Mouse (Mus musculus) hindbrain, embryonic 11.5 days (tissue): Measurements from ENCODE around the gene Scg5. TPM values are rescaled to one million over a fixed set of nuclear protein-coding genes. Genes with fewer than 3 reads are reported as not detected.

Source experiments
- ATAC-seq: fragments of 200-750 bp; cut with Nextera tagmentation; 2 replicates; pipeline ENCODE4 v1.8.0; 2017; ENCODE audit warnings: mild to moderate bottlenecking, moderate TSS enrichment, moderate library complexity; ENCODE audit not compliant: low FRiP score
- DNase-seq: peaks from one replicate; pipeline ENCODE4 v3.0.0-alpha.2; 2015; ENCODE audit warnings: low spot score
- H3K27ac ChIP-seq: fragments of 300-500 bp; sonication (generic); 2 replicates; pipeline ENCODE4 v1.5.1; 2014; ENCODE audit warnings: mild to moderate bottlenecking, low read depth, low read length
- H3K27me3 ChIP-seq: fragments of 300-500 bp; sonication (generic); 2 replicates; pipeline ENCODE4 v1.6.1; 2014; ENCODE audit warnings: mild to moderate bottlenecking, low read length, moderate library complexity, mixed read lengths; ENCODE audit not compliant: control insufficient read depth, insufficient read depth
- H3K36me3 ChIP-seq: fragments of 300-500 bp; sonication (generic); 2 replicates; pipeline ENCODE4 v1.6.1; 2014; ENCODE audit warnings: mild to moderate bottlenecking, low read length, moderate library complexity, mixed read lengths; ENCODE audit not compliant: control insufficient read depth, insufficient read depth
- H3K4me1 ChIP-seq: fragments of 300-500 bp; sonication (generic); replicated peaks from 2 replicates; pipeline ENCODE4 v1.6.1; 2014; ENCODE audit warnings: low read length, mixed read lengths; ENCODE audit not compliant: control insufficient read depth, insufficient read depth
- H3K4me2 ChIP-seq: fragments of 300-500 bp; sonication (generic); replicated peaks from 2 replicates; pipeline ENCODE4 v1.6.1; 2014; ENCODE audit warnings: mild to moderate bottlenecking, low read depth, low read length
- H3K4me3 ChIP-seq: fragments of 300-500 bp; sonication (generic); 2 replicates; pipeline ENCODE4 v1.5.1; 2014; ENCODE audit warnings: low read depth, low read length
- H3K9ac ChIP-seq: fragments of 300-500 bp; sonication (generic); 2 replicates; pipeline ENCODE4 v1.6.1; 2014; ENCODE audit warnings: low read depth, low read length
- H3K9me3 ChIP-seq: fragments of 300-500 bp; sonication (generic); 2 replicates; pipeline ENCODE4 v1.6.1; 2016; ENCODE audit warnings: low read length; ENCODE audit not compliant: control insufficient read depth
- WGBS: fragments of 180-500 bp; shearing (Covaris S2); extraction: QIAGEN DNeasy Blood & Tissue Kit; methylation state at CpG from one replicate; pipeline ENCODE4 v1.1.7; 2014; 5-methylcytosine and 5-hydroxymethylcytosine counted together
- polyA plus RNA-seq: library from polyadenylated mRNA; unstranded; fragments of >200 nt; fragmentation: Nextera tagmentation; extraction: Ambion mirVana; gene quantifications from 2 replicates; pipeline ENCODE4 v1.2.1, GENCODE M21; 2014

Gene Scg5
- polyA plus RNA-seq, 1 experiment from 2014 or later = 53.7 TPM

- no peak overlapping the region for H3K4me3 ChIP-seq
- no peaks in the 10 kb centered on the region for H3K27me3 ChIP-seq
- peaks cover 4% of the 10 kb centered on the region; the same call in 1 of the 2 replicates for H3K36me3 ChIP-seq
- WGBS = 94% methylated on average over 4 of the region's 4 CpGs
- H3K4me1 ChIP-seq = peaks cover 2% of the 10 kb centered on the region; the same call in 1 of the 2 replicates
- no peak overlapping the region for H3K27ac ChIP-seq
- no peak for ATAC-seq
- no peaks in the 10 kb centered on the region for H3K9me3 ChIP-seq
- no peak overlapping the region for H3K9ac ChIP-seq
- H3K4me2 ChIP-seq = no peak overlapping the region
- DNase-seq = no peak
Observed at GRCm38 (mm10) chr2:113841656-113842437, 12.9 kb upstream of the Scg5 start.

- Histone ChIP-seq H3K36me3 (peaks cover 6% of the 10 kb centered on the region; the same call in 1 of the 2 replicates), H3K27me3 (no peaks in the 10 kb centered on the region), H3K4me2 (no peak overlapping the region), H3K4me1 (no peaks in the 10 kb centered on the region), H3K9ac (no peak overlapping the region), H3K9me3 (no peaks in the 10 kb centered on the region), H3K4me3 (no peak overlapping the region), H3K27ac (no peak overlapping the region)
- 78% methylated on average over 4 of the region's 4 CpGs for WGBS
- DNase-seq (no peak), ATAC-seq (no peak)
Observed at GRCm38 (mm10) chr2:113839488-113839887, 10.6 kb upstream of the Scg5 start.

- DNase-seq (no peak), ATAC-seq (no peak)
- Histone ChIP-seq H3K36me3 (peaks cover 13% of the 10 kb centered on the region), H3K4me2 (no peak overlapping the region), H3K9me3 (no peaks in the 10 kb centered on the region), H3K9ac (no peak overlapping the region), H3K4me1 (no peaks in the 10 kb centered on the region), H3K27me3 (no peaks in the 10 kb centered on the region), H3K4me3 (no peak overlapping the region), H3K27ac (no peak overlapping the region)
- WGBS = 88% methylated on average over 3 of the region's 3 CpGs
Observed at GRCm38 (mm10) chr2:113835219-113835618, 6.3 kb upstream of the Scg5 start.

GRCm38 (mm10) chr2:113828086-113828942 is 607 bp downstream of the Scg5 start:
- H3K4me1 ChIP-seq = no peaks in the 10 kb centered on the region
- 19% methylated on average over 17 of the region's 17 CpGs for WGBS
- DNase-seq (peak; percentile 34), ATAC-seq (peak; percentile 93)
- peak overlapping the region; percentile 68 for H3K9ac ChIP-seq
- H3K4me3 ChIP-seq = peak overlapping the region; percentile 44
- H3K36me3 ChIP-seq = peaks cover under 1% of the 10 kb centered on the region
- H3K4me2 ChIP-seq = peak overlapping the region; percentile 50
- no peaks in the 10 kb centered on the region for H3K9me3 ChIP-seq
- peak overlapping the region; percentile 78 for H3K27ac ChIP-seq
- H3K27me3 ChIP-seq = no peaks in the 10 kb centered on the region

GRCm38 (mm10) chr2:113823909-113824308 is 5.0 kb downstream of the Scg5 start:
- ATAC-seq (no peak), DNase-seq (peak; percentile 73)
- no peaks in the 10 kb centered on the region for H3K27me3 ChIP-seq
- H3K4me1 ChIP-seq = no peaks in the 10 kb centered on the region
- no peak overlapping the region for H3K4me3 ChIP-seq
- no peaks in the 10 kb centered on the region for H3K36me3 ChIP-seq
- no peak overlapping the region for H3K27ac ChIP-seq
- 0% methylated on average over 2 of the region's 2 CpGs for WGBS
- H3K9me3 ChIP-seq = no peaks in the 10 kb centered on the region
- no peak overlapping the region for H3K9ac ChIP-seq
- no peak overlapping the region for H3K4me2 ChIP-seq

- DNase-seq (no peak), ATAC-seq (no peak)
- H3K27ac ChIP-seq = no peak overlapping the region
- H3K36me3 ChIP-seq = no peaks in the 10 kb centered on the region
- H3K9me3 ChIP-seq = no peaks in the 10 kb centered on the region
- H3K27me3 ChIP-seq = no peaks in the 10 kb centered on the region
- WGBS = 95% methylated on average over 8 of the region's 8 CpGs
- H3K4me3 ChIP-seq = no peak overlapping the region
- no peak overlapping the region for H3K9ac ChIP-seq
- no peak overlapping the region for H3K4me2 ChIP-seq
- no peaks in the 10 kb centered on the region for H3K4me1 ChIP-seq
Observed at GRCm38 (mm10) chr2:113822367-113822766, 6.6 kb downstream of the Scg5 start.

GRCm38 (mm10) chr2:113821176-113821734 is 7.7 kb downstream of the Scg5 start:
- no peak overlapping the region for H3K4me2 ChIP-seq
- no peaks in the 10 kb centered on the region for H3K9me3 ChIP-seq
- H3K4me1 ChIP-seq = no peaks in the 10 kb centered on the region
- no peak for DNase-seq
- 89% methylated on average over 12 of the region's 12 CpGs for WGBS
- no peak overlapping the region for H3K27ac ChIP-seq
- no peaks in the 10 kb centered on the region for H3K36me3 ChIP-seq
- no peaks in the 10 kb centered on the region for H3K27me3 ChIP-seq
- ATAC-seq = no peak
- no peak overlapping the region for H3K9ac ChIP-seq
- no peak overlapping the region for H3K4me3 ChIP-seq

- no peaks in the 10 kb centered on the region for H3K27me3 ChIP-seq
- no peaks in the 10 kb centered on the region for H3K4me1 ChIP-seq
- ATAC-seq (no peak), DNase-seq (no peak)
- H3K36me3 ChIP-seq = no peaks in the 10 kb centered on the region
- no peak overlapping the region for H3K9ac ChIP-seq
- H3K4me2 ChIP-seq = no peak overlapping the region
- WGBS = 97% methylated on average over 15 of the region's 15 CpGs
- no peak overlapping the region for H3K4me3 ChIP-seq
- H3K9me3 ChIP-seq = no peaks in the 10 kb centered on the region
- no peak overlapping the region for H3K27ac ChIP-seq
Observed at GRCm38 (mm10) chr2:113820117-113820516, 8.8 kb downstream of the Scg5 start.
